Mouse (Mus musculus): ENCODE data around the gene Gtf2ird2.

Gtf2ird2 gene

GRCm38 (mm10) chr5:134272761-134273160 lies 88.9 kb downstream of the Gtf2ird2 start:
- DNase-seq: no peak

- DNase-seq: no peak
These were observed 89.9 kb downstream of the Gtf2ird2 start for GRCm38 (mm10) chr5:134273761-134274160.

All from lung, postnatal 36 days (tissue).